Mouse (Mus musculus) thymus, postnatal 4 days (tissue): ENCODE data around the gene Gm21863.
"Not testable (repeated sequence)": the region's sequence is repeated elsewhere in the genome, so short reads cannot be mapped to it uniquely, and the experiment has no call there.

ENCODE experiments used
- DNase-seq: peaks from one replicate; pipeline ENCODE4 v3.0.0; 2021

The Gm21863 gene

GRCm38 (mm10) chr12:19953869-19954555 lies at the start of gene Gm21863:
Gm21863 (plus strand) TSS chr12:19954505.
- DNase-seq = not testable (repeated sequence)

DNA sequence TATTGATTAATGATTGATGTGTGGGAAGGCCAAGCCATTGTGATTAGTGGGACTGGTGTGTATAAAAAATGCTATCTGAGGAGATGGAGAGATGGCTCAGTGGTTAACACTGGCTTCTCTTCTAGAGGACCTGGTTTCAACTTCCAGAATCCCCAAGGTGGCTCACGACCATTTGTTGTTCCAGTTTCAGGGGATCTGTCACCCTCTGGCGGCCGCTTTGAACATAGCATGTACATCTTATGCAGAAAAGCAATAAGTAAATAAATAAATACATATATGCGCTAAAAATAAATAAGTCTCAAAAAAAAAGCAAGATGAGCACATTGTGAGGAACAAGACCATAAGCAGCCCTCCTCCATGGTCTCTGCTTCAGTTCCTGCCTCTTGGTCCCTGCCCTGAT lies 26.3 kb upstream of the Gm21863 start:
- peak; percentile 12 for DNase-seq
